In the genomic region with DNA sequence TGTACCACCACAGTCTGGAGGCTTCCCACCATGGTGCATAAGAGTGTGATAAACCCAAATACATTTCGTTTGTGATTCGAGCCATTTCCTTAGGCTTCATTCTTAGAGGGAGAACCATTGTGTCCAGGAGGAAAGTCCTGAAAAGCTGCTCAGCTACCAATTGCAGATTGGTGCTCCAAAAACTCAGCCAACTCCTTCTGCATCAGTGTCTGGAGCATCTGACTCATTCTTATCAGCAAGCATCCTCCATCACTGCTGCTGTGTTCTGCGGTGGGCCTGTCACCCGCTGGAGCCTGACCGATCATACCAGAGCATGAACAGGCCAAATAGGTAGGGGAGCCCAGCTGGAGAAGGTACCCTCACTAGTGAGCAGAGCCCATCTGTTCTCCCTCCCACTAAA, we compare ENCODE assay signal across 20 mouse cellular contexts.
"Had no signal": no experiment of that assay in that cellular context is flagged by ENCODE, and none has a peak within 500 bp of the region (broad histone marks: within the 10 kb centered on the region; RNA-seq: fewer than 3 reads in every experiment).

No protein-coding gene starts in this region.

- H3K9me3 ChIP-seq: liver, embryonic 13.5 days; liver, embryonic 15.5 days; lung, embryonic 15.5 days; megakaryocyte, embryonic 14.5 days; midbrain, embryonic 13.5 days; midbrain, embryonic 15.5 days; neural tube, embryonic 13.5 days; neural tube, embryonic 15.5 days; stomach, embryonic 15.5 days had no signal

- H3K9ac ChIP-seq: liver, embryonic 13.5 days; liver, embryonic 15.5 days; liver, postnatal 0 days; lung, embryonic 15.5 days; midbrain, embryonic 13.5 days; midbrain, embryonic 15.5 days; neural tube, embryonic 13.5 days; neural tube, embryonic 15.5 days; stomach, embryonic 15.5 days had no signal

- H3K27me3 ChIP-seq: liver, embryonic 13.5 days; liver, embryonic 15.5 days; lung, embryonic 15.5 days; megakaryocyte, embryonic 14.5 days; midbrain, embryonic 13.5 days; midbrain, embryonic 15.5 days; neural tube, embryonic 13.5 days; neural tube, embryonic 15.5 days; stomach, embryonic 15.5 days had no signal

- H3K4me3 ChIP-seq: liver, embryonic 13.5 days; liver, embryonic 15.5 days; lung, embryonic 15.5 days; megakaryocyte, embryonic 14.5 days; midbrain, embryonic 13.5 days; midbrain, embryonic 15.5 days; neural tube, embryonic 13.5 days; neural tube, embryonic 15.5 days; stomach, embryonic 15.5 days had no signal

- H3K4me2 ChIP-seq: liver, embryonic 13.5 days; liver, embryonic 15.5 days; lung, embryonic 15.5 days; midbrain, embryonic 13.5 days; midbrain, embryonic 15.5 days; neural tube, embryonic 13.5 days; neural tube, embryonic 15.5 days; stomach, embryonic 15.5 days had no signal

- H3K36me3 ChIP-seq: liver, embryonic 13.5 days; liver, embryonic 15.5 days; lung, embryonic 15.5 days; midbrain, embryonic 13.5 days; midbrain, embryonic 15.5 days; neural tube, embryonic 13.5 days; neural tube, embryonic 15.5 days; stomach, embryonic 15.5 days had no signal

- H3K27ac ChIP-seq: liver, embryonic 13.5 days; liver, embryonic 15.5 days; lung, embryonic 15.5 days; macrophage; midbrain, embryonic 13.5 days; midbrain, embryonic 15.5 days; neural tube, embryonic 13.5 days; neural tube, embryonic 15.5 days; stomach, embryonic 15.5 days; stomach, postnatal 0 days had no signal

- ATAC-seq: liver, postnatal 0 days; lung, postnatal 0 days; midbrain, embryonic 13.5 days; midbrain, embryonic 15.5 days had no signal

- DNase-seq: liver, embryonic 13.5 days; liver, postnatal 0 days; lung, adult 2 months; lung, postnatal 14 days; lung, postnatal 36 days; right cerebral cortex, postnatal 14 days; thymus, adult 2 months; thymus, postnatal 25 days; thymus, postnatal 4 days had no signal

- H3K4me1 ChIP-seq: liver, embryonic 13.5 days had no signal
